Mouse (Mus musculus): ENCODE data around the gene Aldh3b2. TPM values are rescaled to one million over a fixed set of nuclear protein-coding genes. Genes with fewer than 3 reads are reported as not detected.
A peak's percentile ranks its signal among the peaks of the same experiment; 100 is the strongest.

Gene Aldh3b2
- polyA plus RNA-seq, 1 experiment from 2014 or later: 0.84 TPM

- no peak overlapping the region for H3K27ac ChIP-seq
- 69% methylated on average over 3 of the region's 3 CpGs for WGBS
- H3K27me3 ChIP-seq (replicated peaks): no peaks in the 10 kb centered on the region
- no peak for ATAC-seq
- no peak overlapping the region for H3K9ac ChIP-seq
- no peak overlapping the region for H3K4me2 ChIP-seq (replicated peaks)
- no peak overlapping the region for H3K4me3 ChIP-seq (replicated peaks)
- peaks cover 12% of the 10 kb centered on the region for H3K4me1 ChIP-seq (replicated peaks)
- no peaks in the 10 kb centered on the region for H3K9me3 ChIP-seq
- H3K36me3 ChIP-seq: no peaks in the 10 kb centered on the region
Measured at GRCm38 (mm10) chr19:3995505-3995904, 23.4 kb downstream of the Aldh3b2 start.

GRCm38 (mm10) chr19:3996106-3996505, 24.0 kb downstream of the Aldh3b2 start:
- no peak for ATAC-seq
- Histone ChIP-seq H3K4me1 (replicated peaks) (peaks cover 15% of the 10 kb centered on the region), H3K27ac (no peak overlapping the region), H3K4me3 (replicated peaks) (no peak overlapping the region), H3K36me3 (no peaks in the 10 kb centered on the region), H3K27me3 (replicated peaks) (no peaks in the 10 kb centered on the region), H3K4me2 (replicated peaks) (no peak overlapping the region), H3K9me3 (no peaks in the 10 kb centered on the region), H3K9ac (no peak overlapping the region)
- WGBS: 74% methylated on average over 7 of the region's 7 CpGs

- Histone ChIP-seq H3K4me3 (replicated peaks) (no peak overlapping the region), H3K27me3 (replicated peaks) (no peaks in the 10 kb centered on the region), H3K4me1 (replicated peaks) (peaks cover 22% of the 10 kb centered on the region), H3K9ac (no peak overlapping the region), H3K27ac (no peak overlapping the region), H3K4me2 (replicated peaks) (no peak overlapping the region), H3K9me3 (no peaks in the 10 kb centered on the region), H3K36me3 (no peaks in the 10 kb centered on the region)
- 73% methylated on average over 8 of the region's 8 CpGs for WGBS
- ATAC-seq: no peak
Measured at GRCm38 (mm10) chr19:3996747-3997146, 24.6 kb downstream of the Aldh3b2 start.

GRCm38 (mm10) chr19:3997231-3997630, 25.1 kb downstream of the Aldh3b2 start:
- Histone ChIP-seq H3K9ac (no peak overlapping the region), H3K9me3 (no peaks in the 10 kb centered on the region), H3K4me1 (replicated peaks) (peaks cover 26% of the 10 kb centered on the region), H3K27me3 (replicated peaks) (no peaks in the 10 kb centered on the region), H3K27ac (no peak overlapping the region), H3K36me3 (no peaks in the 10 kb centered on the region), H3K4me2 (replicated peaks) (no peak overlapping the region), H3K4me3 (replicated peaks) (no peak overlapping the region)
- WGBS: 54% methylated on average over 8 of the region's 8 CpGs
- ATAC-seq: no peak

- no peak overlapping the region for H3K4me2 ChIP-seq (replicated peaks)
- H3K4me1 ChIP-seq (replicated peaks): peaks cover 26% of the 10 kb centered on the region
- no peaks in the 10 kb centered on the region for H3K9me3 ChIP-seq
- H3K4me3 ChIP-seq (replicated peaks): no peak overlapping the region
- H3K9ac ChIP-seq: 0 out of 2 replicates have a peak overlapping the region, but pooled peaks have one; percentile 5
- no peak overlapping the region for H3K27ac ChIP-seq
- H3K36me3 ChIP-seq: no peaks in the 10 kb centered on the region
- WGBS: 82% methylated on average over 8 of the region's 8 CpGs
- no peaks in the 10 kb centered on the region for H3K27me3 ChIP-seq (replicated peaks)
- no peak for ATAC-seq
Measured at GRCm38 (mm10) chr19:3998335-3998734, 26.2 kb downstream of the Aldh3b2 start.

- Histone ChIP-seq H3K4me2 (replicated peaks) (peak overlapping the region; percentile 79), H3K9ac (peak overlapping the region; percentile 92; the same call in 1 of the 2 replicates), H3K36me3 (no peaks in the 10 kb centered on the region), H3K9me3 (no peaks in the 10 kb centered on the region), H3K27me3 (replicated peaks) (no peaks in the 10 kb centered on the region), H3K4me1 (replicated peaks) (peaks cover 26% of the 10 kb centered on the region), H3K27ac (no peak overlapping the region), H3K4me3 (replicated peaks) (no peak overlapping the region)
- 80% methylated on average over 9 of the region's 9 CpGs for WGBS
- ATAC-seq: no peak
Measured at GRCm38 (mm10) chr19:3999121-3999730, 27.1 kb downstream of the Aldh3b2 start.

- Histone ChIP-seq H3K27me3 (replicated peaks) (no peaks in the 10 kb centered on the region), H3K27ac (peak within 1 kb of the TSS; percentile 97), H3K4me3 (replicated peaks) (peak within 1 kb of the TSS; percentile 61), H3K4me2 (replicated peaks) (peak within 1 kb of the TSS; percentile 79), H3K9me3 (no peaks in the 10 kb centered on the region), H3K9ac (peak within 1 kb of the TSS; percentile 92), H3K36me3 (no peaks in the 10 kb centered on the region; the same call in 1 of the 2 replicates), H3K4me1 (replicated peaks) (peaks cover 26% of the 10 kb centered on the region)
- ATAC-seq: peak; percentile 95
- under 1% methylated on average over 64 of the region's 64 CpGs for WGBS
Measured at GRCm38 (mm10) chr19:4000119-4000900, 28.2 kb downstream of the Aldh3b2 start, which contains the start of the genes Nudt8 and Gm49405. Gene Nudt8 (plus strand): TSS chr19:4000580. Gene Gm49405 (plus strand): TSS chr19:4000626.

- H3K27me3 ChIP-seq (replicated peaks): no peaks in the 10 kb centered on the region
- peak overlapping the region; percentile 92 for H3K9ac ChIP-seq
- peak overlapping the region; percentile 79 for H3K4me2 ChIP-seq (replicated peaks)
- WGBS: 14% methylated on average over 17 of the region's 17 CpGs
- peak overlapping the region; percentile 61 for H3K4me3 ChIP-seq (replicated peaks)
- H3K36me3 ChIP-seq: no peaks in the 10 kb centered on the region; the same call in 1 of the 2 replicates
- peaks cover 26% of the 10 kb centered on the region for H3K4me1 ChIP-seq (replicated peaks)
- H3K9me3 ChIP-seq: no peaks in the 10 kb centered on the region
- ATAC-seq: peak; percentile 20
- H3K27ac ChIP-seq: peak overlapping the region; percentile 97
Measured at GRCm38 (mm10) chr19:4000949-4001525, 28.9 kb downstream of the Aldh3b2 start.

- Histone ChIP-seq H3K4me1 (replicated peaks) (peaks cover 26% of the 10 kb centered on the region), H3K27ac (0 out of 2 replicates have a peak overlapping the region, but pooled peaks have one; percentile 6), H3K9me3 (no peaks in the 10 kb centered on the region), H3K4me2 (replicated peaks) (peak overlapping the region; percentile 79), H3K36me3 (no peaks in the 10 kb centered on the region; the same call in 1 of the 2 replicates), H3K9ac (peak overlapping the region; percentile 92; the same call in 1 of the 2 replicates), H3K4me3 (replicated peaks) (peak overlapping the region; percentile 61; the same call in 1 of the 2 replicates), H3K27me3 (replicated peaks) (no peaks in the 10 kb centered on the region)
- 75% methylated on average over 5 of the region's 5 CpGs for WGBS
- ATAC-seq: no peak
Measured at GRCm38 (mm10) chr19:4001752-4002151, 29.6 kb downstream of the Aldh3b2 start.

- 73% methylated on average over 1 of the region's 1 CpGs for WGBS
- no peak within 1 kb of the TSS for H3K4me2 ChIP-seq (replicated peaks)
- no peak for ATAC-seq
- no peak within 1 kb of the TSS for H3K9ac ChIP-seq
- no peak within 1 kb of the TSS for H3K27ac ChIP-seq
- H3K4me1 ChIP-seq (replicated peaks): peaks cover 26% of the 10 kb centered on the region
- no peaks in the 10 kb centered on the region for H3K27me3 ChIP-seq (replicated peaks)
- no peak within 1 kb of the TSS for H3K4me3 ChIP-seq (replicated peaks)
- H3K36me3 ChIP-seq: peaks cover 12% of the 10 kb centered on the region
- H3K9me3 ChIP-seq: no peaks in the 10 kb centered on the region
Measured at GRCm38 (mm10) chr19:4003112-4003511, 31.0 kb downstream of the Aldh3b2 start, which contains the start of gene Doc2g. Gene Doc2g (plus strand): TSS chr19:4003313.

- ATAC-seq: no peak
- peaks cover 26% of the 10 kb centered on the region for H3K4me1 ChIP-seq (replicated peaks)
- WGBS: 75% methylated on average over 12 of the region's 12 CpGs
- H3K36me3 ChIP-seq: peaks cover 18% of the 10 kb centered on the region
- H3K4me3 ChIP-seq (replicated peaks): no peak overlapping the region
- no peak overlapping the region for H3K4me2 ChIP-seq (replicated peaks)
- H3K9me3 ChIP-seq: no peaks in the 10 kb centered on the region
- H3K27me3 ChIP-seq (replicated peaks): no peaks in the 10 kb centered on the region
- H3K9ac ChIP-seq: no peak overlapping the region
- H3K27ac ChIP-seq: no peak overlapping the region
Measured at GRCm38 (mm10) chr19:4003641-4004040, 31.5 kb downstream of the Aldh3b2 start.

GRCm38 (mm10) chr19:4004331-4004730, 32.2 kb downstream of the Aldh3b2 start:
- H3K4me3 ChIP-seq (replicated peaks): no peak overlapping the region
- no peak overlapping the region for H3K4me2 ChIP-seq (replicated peaks)
- no peak overlapping the region for H3K27ac ChIP-seq
- peaks cover 25% of the 10 kb centered on the region for H3K4me1 ChIP-seq (replicated peaks)
- H3K36me3 ChIP-seq: peaks cover 24% of the 10 kb centered on the region
- no peaks in the 10 kb centered on the region for H3K27me3 ChIP-seq (replicated peaks)
- H3K9me3 ChIP-seq: no peaks in the 10 kb centered on the region
- H3K9ac ChIP-seq: no peak overlapping the region
- ATAC-seq: no peak
- WGBS: 82% methylated on average over 15 of the region's 15 CpGs
